Mouse (Mus musculus) frontal cortex, postnatal 36 days (tissue): ENCODE measurements around the gene Clcnka.

Source experiments
- DNase-seq, 2 experiments: peaks; one replicate each; pipeline ENCODE4 v3.0.0; 2022; ENCODE audit warnings: low spot score in 2 of 2

The Clcnka gene

DNA sequence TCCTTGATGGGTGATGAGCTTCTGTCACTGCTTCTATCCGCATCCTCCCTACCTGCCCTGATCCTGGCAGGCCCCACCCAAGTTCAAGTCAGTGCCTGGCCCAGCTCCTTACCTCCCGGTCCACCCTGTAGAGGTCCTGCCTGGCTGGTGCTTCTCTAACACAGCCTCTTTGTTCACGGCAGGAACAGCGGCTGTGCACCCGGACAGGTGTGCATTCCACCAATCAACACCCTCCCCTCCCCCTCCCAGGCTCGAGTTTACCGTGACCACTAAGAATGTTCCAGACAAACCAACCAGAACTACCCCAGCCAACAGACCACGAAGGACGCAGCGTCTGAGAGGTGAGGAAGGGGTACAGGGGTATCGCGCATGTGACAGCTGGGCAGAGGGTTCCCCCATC lies at the start of gene Clcnka:
Clcnka (minus strand) TSS at position 180 of the 400 bp plus-strand sequence.
- no peak for DNase-seq

DNA sequence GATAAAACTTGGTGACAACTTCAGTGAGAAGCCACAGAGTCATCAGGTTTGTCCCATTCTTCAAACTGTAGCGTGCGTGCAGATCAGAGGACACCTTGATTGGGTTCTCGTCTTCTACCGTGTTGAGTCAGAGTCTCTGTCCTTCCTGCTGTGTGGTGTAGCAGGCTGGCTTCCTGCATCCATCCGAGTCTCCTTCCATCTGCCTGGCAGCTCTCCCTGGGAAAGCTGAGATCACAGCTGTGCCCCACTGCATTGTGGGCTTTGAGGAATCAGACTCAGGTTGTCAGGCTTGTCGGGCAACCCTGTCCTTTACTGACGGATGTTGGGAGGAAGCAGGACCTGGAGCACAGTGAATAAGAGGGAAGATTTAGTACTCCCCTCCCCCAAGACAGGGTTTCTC lies 47.7 kb upstream of the Clcnka start:
- DNase-seq, result peak in 1 of 2 experiments; percentile 44

DNA sequence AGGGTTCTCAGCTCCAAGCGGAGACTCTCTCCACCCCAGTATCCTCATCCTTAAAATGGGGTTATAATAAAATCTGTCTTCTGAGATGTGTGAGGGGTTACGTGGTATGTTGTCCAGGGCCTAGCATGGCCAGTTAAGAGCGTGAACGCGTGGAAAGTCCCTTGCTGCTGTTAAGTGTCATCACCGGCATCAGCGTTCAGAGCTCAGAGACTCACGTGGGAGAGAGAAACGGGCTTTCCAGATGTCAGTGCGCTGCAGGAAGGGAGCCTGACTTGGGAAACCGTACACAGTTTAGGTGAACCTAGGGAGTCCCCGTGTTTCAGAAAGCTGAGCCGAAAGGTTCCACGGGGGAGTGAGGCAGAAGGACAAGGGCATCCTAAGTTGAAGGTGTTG lies 46.8 kb upstream of the Clcnka start:
- no peak for DNase-seq

DNA sequence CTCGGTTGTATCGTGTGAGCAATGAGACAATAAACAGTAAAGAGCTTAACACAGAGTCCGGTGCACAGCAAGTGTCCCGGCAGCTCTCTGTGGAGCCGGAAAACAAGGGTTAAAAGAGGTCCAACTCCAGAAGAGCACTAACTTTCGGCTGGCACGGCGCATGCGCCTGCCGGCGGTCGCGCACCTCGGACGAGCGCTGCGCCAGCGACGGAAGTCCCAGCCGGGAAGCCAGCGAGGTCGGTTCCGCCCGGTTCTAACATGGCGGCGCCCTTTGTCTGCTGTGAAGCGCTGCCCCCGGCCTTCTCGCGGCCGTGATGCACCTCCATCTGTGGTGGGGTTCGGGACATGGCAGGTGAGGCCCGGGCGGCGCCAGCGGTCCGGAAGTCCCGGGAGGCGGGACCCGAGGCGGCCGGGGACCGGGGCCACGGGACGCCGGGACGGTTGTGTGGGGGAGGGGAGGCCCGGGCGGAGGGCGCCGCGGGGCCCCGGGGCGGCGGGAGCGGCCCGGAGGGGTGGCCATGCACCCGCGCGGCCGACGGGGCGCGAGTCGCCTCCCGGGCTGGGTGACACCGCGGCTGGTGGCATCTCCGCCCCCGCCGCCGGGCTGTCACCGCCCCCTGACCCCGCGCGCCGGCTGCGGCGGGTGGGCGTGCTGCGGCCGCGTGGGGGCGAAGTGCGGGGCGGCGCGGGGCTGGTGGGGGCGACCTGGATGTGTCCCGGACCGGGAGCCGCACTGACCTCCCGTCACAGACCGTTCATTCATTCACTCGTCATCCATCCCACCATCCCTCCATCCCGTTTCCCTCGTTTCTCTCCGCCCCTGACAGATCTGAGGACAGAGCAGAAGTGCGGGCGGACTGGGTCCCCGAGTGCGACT lies 46.2 kb upstream of the Clcnka start, which contains the start of gene Zbtb17:
Zbtb17 (plus strand) TSS at position 204 of the 877 bp plus-strand sequence.
- peak; percentile 87 for DNase-seq

DNA sequence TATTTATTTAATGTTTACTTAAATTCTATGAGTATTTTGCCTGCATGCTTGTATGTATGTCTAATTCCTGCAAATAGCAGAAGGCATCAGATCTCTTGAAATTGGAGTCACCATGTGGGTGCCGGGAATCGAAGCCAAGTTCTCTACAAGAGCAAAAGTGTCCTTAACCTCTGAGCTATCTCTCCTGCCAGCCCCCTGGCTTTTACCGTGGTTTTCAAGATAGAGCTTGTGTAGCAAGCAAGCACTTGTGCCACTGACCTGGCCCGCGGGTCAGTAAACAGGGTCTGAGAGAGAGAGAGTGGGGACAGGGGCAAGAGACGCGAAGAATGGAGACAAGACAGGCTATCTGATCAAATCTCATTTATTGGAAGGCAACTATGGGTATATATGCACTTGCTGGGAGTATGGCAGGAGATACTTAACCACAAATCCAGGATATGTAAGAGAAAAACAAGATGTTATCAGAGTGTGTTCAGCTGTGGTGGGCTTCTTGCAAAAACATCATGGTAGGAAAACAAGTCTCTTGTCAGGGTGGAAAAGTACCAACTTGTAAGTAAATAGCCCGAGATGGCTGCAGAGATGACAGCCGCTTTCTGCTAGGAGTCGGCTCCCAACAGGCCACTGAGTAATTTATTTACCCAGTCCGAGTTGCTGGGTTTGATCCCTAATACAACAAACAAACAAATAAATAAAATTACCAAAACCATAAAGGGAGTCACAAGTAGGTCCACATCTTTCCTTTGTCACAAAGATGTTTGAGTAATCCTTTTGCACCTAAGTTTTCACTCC lies 45.3 kb upstream of the Clcnka start:
- no peak for DNase-seq

DNA sequence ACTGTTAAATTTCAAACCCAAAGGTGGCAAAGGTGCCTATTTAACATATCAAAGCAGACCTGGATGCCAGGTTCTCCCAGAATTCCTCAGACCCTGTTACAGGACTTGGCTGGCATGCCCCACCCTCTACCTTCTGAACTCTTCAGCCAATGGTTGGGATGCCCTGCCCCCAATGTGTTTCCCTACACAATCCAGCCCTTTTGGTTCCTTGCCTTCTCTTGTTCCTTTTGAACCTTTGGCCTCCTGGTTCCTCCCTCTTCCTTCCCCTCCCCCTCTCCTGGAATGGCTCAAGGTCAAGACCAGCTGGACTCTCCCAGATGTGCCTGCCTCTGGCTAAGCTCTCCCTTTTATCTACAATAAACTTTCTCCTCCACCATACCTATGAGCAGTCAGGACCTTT lies 42.4 kb upstream of the Clcnka start:
- DNase-seq, result no peak

DNA sequence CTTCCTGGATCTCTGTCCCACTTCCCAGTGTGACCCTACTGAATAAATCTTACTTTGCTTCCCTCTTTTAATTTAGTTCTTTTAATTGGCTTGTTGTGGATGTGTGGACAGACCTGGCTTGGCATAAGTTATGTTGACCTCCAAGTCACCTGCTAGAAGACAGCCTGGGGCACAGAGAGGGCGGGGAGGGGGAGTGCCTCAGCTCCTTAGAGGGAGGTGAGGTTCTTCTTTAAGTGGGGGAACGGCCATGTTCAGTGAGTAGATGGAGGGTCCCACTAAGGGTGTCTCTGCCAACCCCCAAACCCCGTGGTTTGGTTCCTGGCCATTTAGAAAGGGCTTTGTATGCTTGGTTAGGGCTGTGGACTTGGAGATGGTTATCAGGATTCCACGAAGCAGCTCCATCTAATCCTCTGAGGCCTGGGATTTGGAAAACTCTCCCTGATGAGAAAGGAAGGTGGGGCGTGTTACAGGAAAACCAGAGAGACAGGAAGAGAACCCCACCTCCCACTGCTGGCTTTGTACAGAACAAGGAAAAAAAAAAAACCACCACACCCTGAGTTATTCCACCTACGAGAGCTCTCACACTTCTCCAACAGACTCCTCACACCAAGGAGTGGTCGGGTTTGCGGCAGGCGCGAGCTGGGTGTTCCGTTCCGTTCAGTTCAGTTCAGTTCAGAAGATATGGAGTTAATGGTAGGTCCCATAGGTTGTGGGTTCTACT lies 40.7 kb upstream of the Clcnka start:
- no peak for DNase-seq

DNA sequence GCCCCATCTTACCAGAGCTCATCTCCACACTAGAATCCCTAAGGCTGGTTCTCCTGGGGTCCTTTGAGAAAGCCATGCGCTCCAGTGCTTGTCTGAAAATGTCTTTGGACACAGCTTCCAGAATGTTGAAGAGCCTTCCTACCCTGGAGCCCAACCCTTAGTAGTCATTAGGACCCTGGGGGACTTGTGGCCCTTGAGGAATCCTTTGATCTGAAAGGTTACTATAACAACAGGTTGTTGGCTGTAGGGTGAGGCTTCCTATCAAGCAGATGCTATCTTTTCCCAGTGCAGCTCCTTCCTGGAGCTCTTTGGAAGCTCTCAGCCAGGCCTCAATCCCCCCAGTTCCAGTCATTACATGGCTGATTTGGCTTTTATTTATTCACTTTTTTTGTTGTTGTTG lies 37.5 kb upstream of the Clcnka start, which contains the start of gene Srarp:
Srarp (minus strand) TSS at position 132 of the 400 bp plus-strand sequence.
- DNase-seq, result no peak

DNA sequence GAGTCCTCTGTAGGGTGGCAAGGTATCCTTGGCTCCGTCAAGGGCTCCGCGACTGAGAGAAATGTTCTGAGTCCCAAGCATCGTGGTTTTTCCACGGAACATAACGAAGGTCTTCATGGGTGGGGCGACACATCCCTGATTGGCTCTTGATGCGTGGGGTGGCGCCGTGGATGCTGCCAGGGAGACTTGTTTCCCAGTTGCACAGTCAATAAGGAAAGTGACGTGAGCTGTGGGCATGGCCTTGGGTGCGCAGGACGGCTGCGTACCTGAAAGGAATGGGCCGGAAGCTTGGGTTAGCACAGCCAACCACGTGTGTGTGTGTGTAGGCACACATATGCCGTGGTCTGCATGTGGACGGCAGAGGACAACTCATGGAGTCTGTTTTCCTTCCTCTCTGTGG lies 34.7 kb upstream of the Clcnka start:
- DNase-seq, result no peak

DNA sequence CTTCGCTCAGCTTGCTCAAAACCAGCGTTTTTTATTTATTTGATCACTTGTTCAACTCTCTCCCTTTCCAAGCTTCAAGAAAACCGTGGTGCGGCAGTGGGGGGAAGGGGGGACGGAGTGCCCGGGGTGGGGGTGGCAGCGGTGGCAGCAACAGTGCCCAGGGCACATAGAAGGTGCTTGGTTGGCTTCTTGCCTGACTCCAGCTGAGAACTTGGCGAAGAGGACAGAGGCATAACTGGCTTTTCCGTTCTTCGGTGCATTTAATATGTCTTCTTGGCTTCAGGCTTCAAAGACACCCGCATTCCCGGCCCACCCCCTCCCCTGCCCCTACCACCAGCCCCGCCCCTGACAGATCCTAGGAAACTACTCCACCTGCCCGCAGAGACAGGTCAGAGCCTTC lies 34.1 kb upstream of the Clcnka start:
- no peak for DNase-seq

DNA sequence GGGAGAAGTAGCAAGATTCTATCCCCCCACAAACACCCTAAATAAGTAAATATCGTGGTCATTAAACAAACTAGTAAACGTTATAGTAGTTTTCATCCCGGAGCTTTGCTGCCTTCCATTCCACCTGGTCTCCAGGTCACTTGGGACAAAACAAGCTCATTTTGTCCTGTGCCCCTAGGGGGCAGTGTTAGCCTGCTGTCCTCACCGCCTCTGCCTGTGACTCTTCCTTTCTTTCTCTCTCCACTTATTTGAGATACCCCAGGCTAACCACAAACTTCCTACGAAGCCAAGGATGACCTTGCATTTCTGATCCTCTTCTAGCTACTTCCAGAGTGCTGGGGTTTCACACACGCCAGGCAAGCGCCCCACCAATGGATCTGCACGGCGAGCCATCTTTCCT lies 32.5 kb upstream of the Clcnka start:
- peak; percentile 64 to 71 for DNase-seq

DNA sequence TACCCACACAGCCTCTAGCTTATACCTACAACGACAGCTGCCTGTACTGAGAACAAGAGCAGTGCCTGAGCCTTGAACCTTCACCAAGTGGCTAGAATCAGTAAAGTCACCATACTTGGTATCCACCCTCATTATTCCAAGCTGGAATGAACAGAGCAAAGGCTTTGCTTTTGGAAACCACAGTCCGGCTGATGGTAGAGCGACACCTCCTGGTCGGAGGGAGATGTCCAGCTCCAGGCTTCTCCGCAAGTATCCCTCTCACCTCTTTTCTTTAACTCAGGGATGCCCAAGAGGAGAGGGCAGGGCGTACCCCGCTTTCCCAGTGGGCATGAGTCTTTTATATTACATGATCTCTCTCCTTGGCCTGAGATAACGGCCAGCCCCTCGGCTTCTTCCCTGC lies 31.3 kb upstream of the Clcnka start:
- no peak for DNase-seq

DNA sequence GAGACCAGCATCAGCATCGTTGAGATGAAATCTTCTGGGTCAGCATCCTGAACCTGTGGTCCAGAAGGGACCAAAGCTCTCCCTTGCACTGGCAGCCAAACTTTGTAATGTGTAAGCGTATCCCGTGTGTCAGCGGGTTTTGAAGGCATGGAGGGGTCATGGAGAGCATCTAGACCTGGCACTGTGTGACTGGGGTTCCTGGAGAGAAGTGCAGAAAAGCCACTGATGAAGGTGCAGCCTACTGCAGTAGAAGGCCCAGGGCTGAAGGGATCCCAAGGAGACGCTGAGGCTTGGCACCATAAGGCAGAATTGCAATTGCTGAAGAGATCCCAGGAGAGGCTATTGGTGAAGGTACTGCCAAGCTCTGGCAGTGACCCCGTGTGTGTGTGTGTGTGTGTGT lies 30.9 kb upstream of the Clcnka start:
- no peak for DNase-seq

DNA sequence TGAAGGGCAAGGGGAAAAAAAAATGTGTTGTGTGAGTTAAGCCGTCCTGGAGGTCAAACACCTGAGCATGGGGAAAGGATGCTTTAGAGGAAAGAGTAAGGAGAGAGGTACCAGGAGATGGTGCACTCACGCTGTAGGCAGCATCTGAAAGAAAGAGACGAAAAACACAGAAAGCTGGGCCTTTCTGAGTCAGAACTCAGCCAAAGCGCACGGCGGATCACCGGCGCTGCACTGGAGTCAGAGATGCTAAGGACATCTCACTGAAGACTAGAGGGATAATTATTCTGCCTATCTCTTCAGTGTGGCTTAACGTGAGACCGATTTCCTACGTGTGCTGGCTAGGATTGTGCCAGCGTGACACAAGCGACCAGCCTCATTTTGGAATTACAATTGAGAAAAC lies 29.4 kb upstream of the Clcnka start:
- DNase-seq, result no peak

DNA sequence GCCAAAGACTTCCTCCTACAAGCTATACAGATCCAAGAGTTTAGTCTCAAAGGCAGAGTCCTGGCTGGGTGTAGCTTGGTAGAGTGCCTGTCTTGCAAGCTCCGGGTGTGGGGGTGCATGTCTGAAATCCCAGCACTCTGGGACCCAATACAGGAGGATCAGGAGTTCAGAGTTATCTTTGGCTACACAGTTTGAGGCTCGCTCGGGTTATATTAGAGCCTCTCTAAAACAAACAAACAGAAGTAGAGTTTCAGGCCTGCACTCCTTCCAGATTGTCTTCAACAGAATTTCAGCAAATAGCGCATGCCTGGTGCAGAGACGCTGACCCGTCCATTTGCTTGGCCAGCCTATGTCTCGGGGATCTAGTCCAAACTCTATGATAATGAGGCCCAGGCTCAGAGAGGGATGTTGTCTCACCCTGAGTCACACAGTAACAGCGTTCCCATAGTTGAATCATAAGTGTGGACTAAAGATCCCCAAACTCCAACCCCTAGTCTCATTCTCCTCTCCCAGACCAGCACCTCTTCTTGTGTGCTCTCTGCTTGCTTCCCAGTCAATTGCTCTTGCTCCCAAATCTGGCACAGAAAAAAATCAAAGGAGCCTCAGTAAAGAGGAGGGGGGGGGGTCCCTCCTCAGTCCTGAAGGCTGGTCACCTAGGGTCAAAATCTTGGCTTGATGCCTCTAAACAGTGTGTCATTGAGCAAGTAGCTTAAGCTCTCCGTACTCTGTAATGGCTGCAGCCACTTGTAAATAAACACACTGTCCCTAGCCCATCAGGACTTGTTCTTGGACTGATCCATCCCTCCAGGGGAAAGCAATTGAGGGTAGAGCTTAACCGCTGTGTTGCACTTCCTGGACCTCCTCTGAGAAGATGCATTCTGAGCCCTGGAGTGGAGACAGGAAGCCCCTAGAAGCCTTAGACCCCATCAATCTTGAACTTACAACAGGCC lies 28.5 kb upstream of the Clcnka start:
- no peak for DNase-seq

DNA sequence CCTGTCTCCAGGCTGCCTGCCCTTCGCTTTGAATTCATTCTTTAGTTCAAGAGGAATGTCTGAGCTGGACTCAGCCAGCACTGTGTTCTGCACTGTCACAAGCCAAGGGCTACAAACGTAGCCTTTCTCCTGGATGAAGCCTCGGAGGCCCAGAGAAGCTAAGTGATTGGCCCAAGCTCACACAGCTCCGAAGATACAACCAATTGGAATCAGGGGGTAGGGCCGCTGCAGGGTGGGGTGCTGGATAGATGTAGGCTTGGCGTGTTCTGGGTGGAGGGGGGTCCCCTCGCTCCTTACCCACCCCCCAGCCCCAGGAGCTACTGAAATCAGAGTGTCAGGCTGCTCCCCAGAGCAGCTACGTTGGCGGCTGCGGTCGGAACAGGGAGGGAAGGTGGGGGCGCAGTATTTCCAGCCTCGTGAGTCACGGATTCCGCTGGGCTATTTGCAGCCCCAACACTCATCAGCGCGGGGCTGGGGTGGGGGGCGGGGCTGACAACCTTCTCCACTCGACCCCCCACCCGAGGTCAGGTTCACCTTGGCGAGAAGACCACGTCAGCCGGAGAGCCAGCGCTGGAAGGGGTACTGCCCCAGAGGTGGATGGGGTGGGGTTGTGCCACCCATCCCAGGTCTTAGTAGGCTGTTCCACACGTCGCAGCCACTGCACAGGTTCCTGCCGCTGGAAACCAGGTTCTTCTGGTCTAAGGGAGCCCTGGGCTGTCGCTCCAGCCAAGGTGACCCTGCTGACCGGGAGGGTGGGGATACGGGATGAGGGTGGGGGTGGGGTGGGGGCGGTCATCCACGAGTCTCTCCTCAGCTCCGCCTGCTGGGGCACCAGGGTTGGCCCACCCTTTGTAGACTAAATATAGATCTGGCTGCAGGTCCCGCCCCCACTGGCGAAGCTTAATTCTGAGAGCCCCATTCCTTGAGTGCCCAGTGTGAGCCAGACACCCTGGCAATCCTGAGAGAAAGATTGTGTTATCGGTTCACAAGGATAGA lies 27.3 kb upstream of the Clcnka start:
- DNase-seq, result peak; percentile 77 to 78

DNA sequence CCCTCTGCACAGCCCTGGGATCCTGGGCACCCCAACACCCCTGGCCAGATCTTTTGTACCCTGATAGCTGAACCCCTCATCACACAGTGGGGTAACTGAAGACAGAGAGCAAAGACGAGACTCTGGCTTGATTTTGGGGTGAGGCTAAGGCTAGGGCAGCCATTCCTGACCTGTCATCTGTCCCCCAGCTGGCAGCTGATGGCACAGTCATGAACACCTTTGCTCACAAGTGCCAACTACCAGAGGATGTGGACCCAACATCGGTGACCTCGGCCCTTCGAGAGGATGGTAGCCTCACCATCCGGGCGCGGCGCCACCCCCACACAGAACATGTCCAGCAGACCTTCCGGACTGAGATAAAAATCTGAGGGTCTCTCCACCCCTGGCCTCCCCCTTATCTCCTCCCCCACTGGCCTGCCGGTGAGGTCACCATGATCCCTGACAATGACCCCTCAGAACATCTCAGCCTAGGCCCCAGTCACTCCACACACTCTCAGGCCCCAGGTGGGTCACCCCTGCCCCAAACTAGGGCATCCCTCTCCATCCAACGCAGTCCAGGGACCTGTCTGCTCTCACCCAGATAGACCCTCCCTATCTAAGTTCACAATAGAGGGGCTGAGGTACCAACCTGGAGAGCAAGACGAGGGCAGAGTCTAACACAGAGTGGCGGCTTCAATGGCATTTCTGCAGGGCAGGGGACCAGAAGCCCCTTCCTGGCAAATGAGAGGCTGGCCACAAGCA lies 25.3 kb upstream of the Clcnka start:
- no peak for DNase-seq

DNA sequence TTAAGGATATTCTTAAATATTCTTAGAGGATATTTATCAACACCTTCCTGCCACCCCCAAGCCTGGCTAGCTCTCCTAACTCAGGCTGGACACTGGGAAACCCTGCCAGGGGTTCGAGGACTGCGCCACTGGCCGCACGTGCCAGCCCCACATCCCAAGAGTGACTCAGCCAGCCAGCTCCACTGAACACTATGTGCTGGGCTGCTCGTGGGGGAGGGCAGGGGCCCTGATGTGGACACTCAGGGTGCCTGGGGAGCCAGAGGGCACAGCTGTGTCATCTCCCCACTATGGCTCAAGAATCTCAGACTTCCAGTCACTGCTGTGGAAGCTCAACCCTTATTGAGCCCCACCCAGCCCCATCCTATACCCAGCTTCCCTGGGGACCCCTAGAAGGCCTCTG lies 24.8 kb upstream of the Clcnka start:
- no peak for DNase-seq

DNA sequence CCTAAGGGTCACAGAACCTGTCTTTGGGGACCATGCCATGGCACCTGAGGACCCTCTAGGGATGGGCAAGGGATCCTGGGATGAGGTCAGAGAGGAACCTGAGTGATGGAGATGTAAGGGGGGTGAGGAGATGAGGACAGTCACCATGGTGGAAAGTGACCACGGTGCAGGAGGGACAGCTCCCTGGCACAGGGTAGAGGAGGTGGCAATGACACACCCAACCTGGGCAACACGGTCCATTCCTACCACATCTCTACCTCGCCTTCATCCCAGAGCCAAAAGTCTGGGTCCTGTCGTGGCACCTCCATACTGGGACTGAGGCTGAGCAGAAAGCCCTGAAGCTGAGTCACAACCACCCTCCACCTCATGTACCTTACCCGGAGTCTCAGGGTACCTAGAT lies 24.3 kb upstream of the Clcnka start:
- DNase-seq, result no peak
